Mouse (Mus musculus): ENCODE measurements around the gene Olfr384. TPM values are rescaled to one million over a fixed set of nuclear protein-coding genes. Genes with fewer than 3 reads are reported as not detected.
"Not testable (repeated sequence)": the region's sequence is repeated elsewhere in the genome, so short reads cannot be mapped to it uniquely, and the experiment has no call there.

The Olfr384 gene
- polyA plus RNA-seq (2012; rRNA removed): not detected in 2 replicates

GRCm38 (mm10) chr11:73598294-73598693 lies at the start of gene Olfr384:
Gene Olfr384 (plus strand): TSS chr11:73598594.
- DNase-seq (ENCODE audit: low read depth): no peak

- no peak for DNase-seq (ENCODE audit: low read depth)
Measured at GRCm38 (mm10) chr11:73579871-73580270, 18.5 kb upstream of the Olfr384 start.

- DNase-seq (ENCODE audit: low read depth): not testable (repeated sequence)
Measured at GRCm38 (mm10) chr11:73583188-73583587, 15.2 kb upstream of the Olfr384 start.

GRCm38 (mm10) chr11:73592908-73593307 lies 5.5 kb upstream of the Olfr384 start, which contains the start of gene Olfr385:
Gene Olfr385 (minus strand): TSS chr11:73593008.
- no peak for DNase-seq (ENCODE audit: low read depth)

Other genes with a start within 250 kb of the Olfr384 start
- gene Olfr20, start 247.8 kb upstream of the Olfr384 start, polyA plus RNA-seq (2012; rRNA removed): 0.23 and 0.34 TPM in 2 replicates
- not detected in 2 replicates for gene Olfr376, start 227.3 kb upstream of the Olfr384 start, polyA plus RNA-seq (2012; rRNA removed)
- gene Olfr1, start 199.0 kb upstream of the Olfr384 start, polyA plus RNA-seq (2012; rRNA removed): not detected in 2 replicates
- not detected in 2 replicates for gene Olfr378, start 170.1 kb upstream of the Olfr384 start, polyA plus RNA-seq (2012; rRNA removed)
- not detected in 2 replicates for gene Olfr380, start 141.1 kb upstream of the Olfr384 start, polyA plus RNA-seq (2012; rRNA removed)
- gene Olfr381, start 107.0 kb upstream of the Olfr384 start, polyA plus RNA-seq (2012; rRNA removed): not detected in 2 replicates
- gene Olfr382, start 81.4 kb upstream of the Olfr384 start, polyA plus RNA-seq (2012; rRNA removed): not detected in 2 replicates
- not detected in 2 replicates for gene Olfr385, start 5.6 kb upstream of the Olfr384 start, polyA plus RNA-seq (2012; rRNA removed)
- gene Zfp735, start 90.2 kb downstream of the Olfr384 start, polyA plus RNA-seq (2012; rRNA removed): not detected in 2 replicates
- not detected in 2 replicates for gene Olfr389, start 182.1 kb downstream of the Olfr384 start, polyA plus RNA-seq (2012; rRNA removed)
- not detected in 2 replicates for gene Olfr390, start 184.4 kb downstream of the Olfr384 start, polyA plus RNA-seq (2012; rRNA removed)
- gene Olfr391-ps, start 204.5 kb downstream of the Olfr384 start, polyA plus RNA-seq (2012; rRNA removed): not detected in 2 replicates
- gene Olfr392, start 218.5 kb downstream of the Olfr384 start, polyA plus RNA-seq (2012; rRNA removed): not detected in 2 replicates

All from gonadal fat pad, adult 2 months (tissue).